Mouse (Mus musculus) large intestine, adult 2 months (tissue): ENCODE results near the gene Hoxd10. TPM values are rescaled to one million over a fixed set of nuclear protein-coding genes. Genes with fewer than 3 reads are reported as not detected.

ENCODE experiments used
- DNase-seq: peaks from one replicate; pipeline ENCODE4 v3.0.0-alpha.2; 2012; ENCODE audit warnings: low read depth, low spot score
- WGBS: fragments of 180-500 bp; shearing (Covaris S2); methylation state at CpG from one replicate; pipeline ENCODE4 v1.1.7; 2018; 5-methylcytosine and 5-hydroxymethylcytosine counted together
- polyA plus RNA-seq: library from polyadenylated mRNA; depleted of rRNA; stranded (reverse); fragments of >200 nt; gene quantifications from 2 replicates; pipeline ENCODE4 v1.2.3, GENCODE M21; 2012

Gene Hoxd10
- polyA plus RNA-seq, 1 experiment = not detected

DNA sequence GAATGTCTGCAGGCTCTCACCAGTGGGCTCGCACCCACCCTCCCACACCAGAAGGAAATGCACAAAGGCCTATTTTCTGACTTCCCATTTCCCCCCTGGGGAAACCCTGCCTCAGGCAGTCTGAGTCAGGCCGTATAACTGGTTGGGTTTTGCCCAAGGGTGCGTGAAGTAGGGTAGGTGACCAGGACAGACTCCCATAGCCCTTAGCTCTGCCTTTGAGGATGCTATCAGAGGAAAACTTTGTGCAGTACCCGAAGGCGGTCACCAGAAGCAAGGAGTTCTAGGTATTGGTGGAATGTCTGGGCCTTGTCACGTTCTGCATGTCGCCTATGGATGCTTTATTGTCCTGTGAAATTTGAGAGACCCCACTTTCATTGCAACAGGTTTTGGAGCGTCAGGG is 31.2 kb downstream of the Hoxd10 start:
- no peak for DNase-seq
- 69% methylated on average over 8 of the region's 8 CpGs for WGBS

DNA sequence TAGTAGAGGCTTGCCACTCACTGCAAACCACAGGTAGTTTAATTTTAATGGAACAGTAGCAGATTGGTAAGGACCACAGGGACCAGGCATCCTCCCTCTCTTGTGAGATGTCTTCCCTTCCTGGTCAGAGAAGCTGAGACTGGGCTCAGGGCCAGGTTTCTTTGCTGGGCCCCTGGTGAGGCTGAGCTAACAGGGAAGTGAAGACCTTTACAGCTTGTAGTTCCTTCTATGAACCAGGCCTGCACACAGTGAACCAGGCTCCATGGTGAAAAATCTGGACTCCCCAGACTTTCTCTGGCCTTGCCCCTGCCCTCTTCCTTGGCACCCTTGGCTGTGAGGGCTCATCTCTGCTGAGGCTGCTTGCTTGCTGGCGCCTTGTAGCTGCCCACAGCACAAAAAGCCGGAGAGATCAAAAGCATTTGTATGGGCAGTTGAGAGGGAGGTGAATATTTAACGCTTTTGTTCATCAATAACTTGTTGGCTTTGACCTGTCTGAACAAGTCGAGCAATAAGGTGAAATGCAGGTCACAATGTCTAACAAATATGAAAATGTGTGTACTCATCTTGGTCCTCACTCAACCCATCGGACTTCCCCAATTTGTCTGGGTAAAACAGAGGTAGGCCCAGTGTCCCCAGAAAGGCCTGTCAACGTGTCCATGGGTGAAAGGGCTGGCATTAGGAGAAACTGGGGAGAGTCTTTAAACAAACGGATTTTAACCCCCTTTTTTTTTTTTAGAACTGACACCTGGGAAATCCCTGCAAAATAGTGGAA is 32.7 kb downstream of the Hoxd10 start:
- 51% methylated on average over 7 of the region's 7 CpGs for WGBS
- DNase-seq = no peak

DNA sequence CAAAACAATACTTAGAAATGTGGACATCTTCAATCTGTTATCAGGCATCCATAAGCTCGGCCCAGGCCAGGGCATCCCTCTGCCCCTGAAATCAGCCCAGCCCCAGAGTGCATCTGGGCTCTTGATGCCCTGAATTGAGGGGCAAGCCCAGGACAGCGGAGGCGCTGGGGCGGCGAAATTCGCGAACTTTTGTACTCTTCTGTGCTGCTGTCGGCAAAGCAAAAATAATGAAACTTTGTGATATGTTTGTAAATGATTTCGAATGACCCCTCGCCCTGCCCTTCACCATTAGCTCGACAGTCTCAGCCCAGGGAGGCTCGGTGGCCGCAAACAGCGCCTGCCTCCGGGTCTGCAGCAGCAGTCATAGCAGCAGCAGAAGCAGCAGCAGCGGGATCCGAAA is 33.4 kb downstream of the Hoxd10 start:
- 78% methylated on average over 17 of the region's 17 CpGs for WGBS
- DNase-seq = no peak

DNA sequence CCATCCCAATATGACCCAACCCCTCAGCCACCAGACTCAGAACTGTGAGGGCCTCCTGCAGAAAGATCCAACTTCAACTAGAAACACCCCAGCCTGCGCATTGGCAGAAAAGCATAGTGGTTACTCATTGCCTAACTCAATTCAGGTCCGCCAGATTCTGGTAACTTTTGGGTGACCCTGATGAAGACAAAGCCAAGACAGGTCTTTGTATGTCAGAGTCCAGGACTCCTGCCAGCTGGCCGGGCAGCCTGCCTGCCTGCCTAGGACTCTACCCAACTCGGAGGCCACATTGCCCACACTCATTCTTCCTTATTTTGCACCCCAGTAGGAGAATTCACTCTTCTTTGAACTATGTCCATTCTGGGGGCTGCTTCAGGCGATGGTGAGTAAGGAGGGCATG is 34.8 kb downstream of the Hoxd10 start, which contains the start of gene Gm28230:
Gm28230 (plus strand) TSS at position 178 of the 400 bp plus-strand sequence.
- no peak for DNase-seq
- WGBS = 68% methylated on average over 5 of the region's 5 CpGs

DNA sequence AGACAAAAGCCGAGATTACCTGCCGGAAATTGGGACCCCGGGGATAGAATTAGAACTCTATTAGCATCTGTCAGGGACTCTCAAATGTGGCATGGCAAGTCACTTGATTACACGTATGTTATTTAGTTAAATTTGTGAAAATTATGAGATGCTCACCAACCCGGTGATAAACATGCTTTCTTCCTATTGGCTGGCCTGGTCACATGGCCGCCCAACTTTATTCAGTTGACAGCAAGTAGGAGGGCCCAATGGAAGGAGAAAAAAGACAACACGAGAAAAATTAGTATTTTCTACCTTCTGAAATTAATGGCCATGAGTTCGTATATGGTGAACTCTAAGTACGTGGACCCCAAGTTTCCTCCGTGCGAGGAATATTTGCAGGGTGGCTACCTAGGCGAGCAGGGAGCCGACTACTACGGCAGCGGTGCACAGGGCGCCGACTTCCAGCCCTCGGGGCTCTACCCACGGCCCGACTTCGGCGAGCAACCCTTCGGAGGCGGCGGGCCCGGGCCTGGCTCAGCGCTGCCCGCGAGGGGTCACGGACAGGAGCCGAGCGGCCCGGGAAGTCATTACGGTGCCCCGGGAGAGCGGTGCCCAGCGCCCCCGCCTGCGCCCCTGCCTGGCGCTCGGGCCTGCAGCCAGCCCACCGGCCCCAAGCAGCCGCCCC is 35.4 kb downstream of the Hoxd10 start:
- no peak for DNase-seq
- 53% methylated on average over 43 of the region's 43 CpGs for WGBS

DNA sequence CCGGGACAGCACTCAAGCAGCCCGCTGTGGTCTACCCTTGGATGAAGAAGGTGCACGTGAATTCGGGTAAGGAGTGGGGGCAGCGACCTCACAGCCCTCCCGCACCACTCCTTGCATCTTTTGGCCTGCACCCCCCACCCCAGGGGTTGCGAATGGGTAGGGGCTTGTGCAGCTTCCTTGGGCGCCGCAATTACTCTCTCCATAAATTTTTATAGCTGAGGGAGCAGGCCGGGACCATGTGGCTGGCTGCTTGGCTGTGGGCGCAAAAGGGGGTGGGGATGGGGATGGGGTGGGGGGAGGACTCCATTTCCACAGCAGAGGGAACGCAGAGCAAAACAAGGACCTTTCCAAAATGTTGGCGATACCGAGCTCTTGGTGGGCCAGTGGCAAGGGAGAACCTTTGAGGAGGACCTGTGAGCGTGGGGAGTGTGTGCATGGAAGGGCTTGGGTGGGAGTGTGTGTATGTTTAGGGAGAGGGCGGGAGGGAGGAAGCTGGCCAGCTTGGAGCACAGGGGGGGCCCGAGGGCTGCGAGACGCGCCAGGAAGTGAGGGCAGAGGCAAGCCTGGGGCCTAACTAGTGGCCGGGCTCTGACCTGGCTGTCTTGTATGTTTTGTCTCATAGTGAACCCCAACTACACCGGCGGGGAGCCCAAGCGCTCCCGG is 36.0 kb downstream of the Hoxd10 start:
- 41% methylated on average over 25 of the region's 25 CpGs for WGBS
- DNase-seq = no peak

DNA sequence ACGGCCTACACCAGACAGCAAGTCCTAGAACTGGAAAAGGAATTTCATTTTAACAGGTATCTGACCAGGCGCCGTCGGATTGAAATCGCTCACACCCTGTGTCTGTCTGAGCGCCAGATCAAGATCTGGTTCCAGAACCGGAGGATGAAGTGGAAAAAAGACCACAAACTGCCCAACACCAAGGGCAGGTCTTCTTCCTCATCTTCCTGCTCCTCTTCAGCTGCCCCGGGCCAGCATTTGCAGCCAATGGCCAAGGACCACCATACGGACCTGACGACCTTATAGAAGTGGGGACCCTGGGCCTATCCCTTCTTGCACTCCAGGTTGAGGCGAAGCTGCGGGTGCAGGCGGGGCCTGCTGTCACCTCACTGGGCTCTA is 36.6 kb downstream of the Hoxd10 start:
- DNase-seq = no peak
- WGBS = 68% methylated on average over 13 of the region's 13 CpGs

DNA sequence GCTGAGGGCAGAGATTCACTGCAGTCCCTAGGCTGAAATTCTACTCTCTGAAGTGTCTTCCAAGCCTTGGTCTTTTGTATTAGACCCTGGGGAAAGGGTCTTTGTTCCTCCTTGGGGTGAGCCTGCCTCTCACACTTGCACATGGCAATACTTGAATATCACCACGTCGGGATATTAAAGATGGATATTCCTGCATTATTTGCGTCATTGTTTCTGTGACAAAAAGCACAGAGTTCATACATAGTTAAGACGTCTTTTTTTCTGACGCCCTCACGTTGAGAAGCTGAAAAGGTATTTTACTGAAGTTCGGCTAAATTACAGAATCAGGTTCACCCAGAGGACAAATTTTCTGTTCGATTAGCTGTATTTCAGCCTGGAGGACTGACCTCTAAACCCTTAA is 38.6 kb downstream of the Hoxd10 start:
- DNase-seq = no peak
- 71% methylated on average over 8 of the region's 8 CpGs for WGBS

DNA sequence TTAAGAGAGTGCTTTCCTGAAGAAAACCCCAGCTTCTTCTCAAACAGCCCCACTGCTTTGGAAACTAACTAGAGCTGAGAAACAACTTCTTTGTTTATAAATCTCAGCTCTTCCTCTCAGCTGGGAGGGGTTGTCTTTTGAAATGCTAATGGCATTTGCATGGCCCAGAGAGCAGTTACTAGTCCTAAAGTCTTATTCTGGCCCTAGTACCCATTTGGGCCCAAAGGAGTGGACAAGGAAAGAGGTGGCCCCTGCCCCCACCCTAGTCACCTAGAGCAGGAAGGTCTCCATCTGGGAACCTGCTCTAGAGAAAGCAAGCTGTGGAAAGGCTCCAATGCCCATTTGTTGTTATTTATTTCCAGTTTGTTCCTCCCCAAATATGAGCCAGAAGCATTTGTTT is 39.3 kb downstream of the Hoxd10 start:
- no peak for DNase-seq

DNA sequence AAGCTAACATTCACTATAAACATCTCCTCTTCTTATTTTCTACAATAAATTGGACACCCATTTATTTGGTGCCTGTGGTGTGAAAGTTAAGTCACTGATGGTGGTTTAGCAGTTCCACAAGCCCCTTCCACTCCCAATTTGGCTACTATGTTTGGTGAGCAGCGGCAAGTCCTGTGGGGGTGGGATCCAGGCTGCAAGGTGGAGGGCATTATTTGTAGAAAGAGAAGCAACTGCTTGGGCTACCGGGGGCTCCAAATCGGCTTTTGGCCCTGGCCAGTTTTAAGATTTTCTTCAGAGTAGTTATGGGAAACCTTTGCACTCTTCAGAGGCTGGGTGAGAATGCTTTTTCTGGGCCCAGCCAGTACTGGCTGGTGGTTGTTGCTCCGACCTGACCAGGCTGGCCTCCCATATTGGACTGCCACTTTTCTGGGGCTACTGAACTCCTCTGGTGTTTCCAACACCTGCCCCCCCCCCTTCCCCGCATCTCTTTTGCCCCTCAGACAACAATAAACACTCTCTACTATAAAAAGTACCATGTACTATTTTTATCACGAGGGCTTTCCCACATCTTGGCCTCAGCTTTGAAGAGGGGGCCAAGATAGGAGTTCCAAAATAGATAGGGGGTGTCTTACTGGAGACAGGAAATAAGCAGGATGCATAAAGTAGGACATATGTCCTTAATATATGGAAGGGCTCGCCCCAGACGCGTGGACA is 40.2 kb downstream of the Hoxd10 start:
- WGBS = 42% methylated on average over 9 of the region's 9 CpGs
- DNase-seq = no peak

DNA sequence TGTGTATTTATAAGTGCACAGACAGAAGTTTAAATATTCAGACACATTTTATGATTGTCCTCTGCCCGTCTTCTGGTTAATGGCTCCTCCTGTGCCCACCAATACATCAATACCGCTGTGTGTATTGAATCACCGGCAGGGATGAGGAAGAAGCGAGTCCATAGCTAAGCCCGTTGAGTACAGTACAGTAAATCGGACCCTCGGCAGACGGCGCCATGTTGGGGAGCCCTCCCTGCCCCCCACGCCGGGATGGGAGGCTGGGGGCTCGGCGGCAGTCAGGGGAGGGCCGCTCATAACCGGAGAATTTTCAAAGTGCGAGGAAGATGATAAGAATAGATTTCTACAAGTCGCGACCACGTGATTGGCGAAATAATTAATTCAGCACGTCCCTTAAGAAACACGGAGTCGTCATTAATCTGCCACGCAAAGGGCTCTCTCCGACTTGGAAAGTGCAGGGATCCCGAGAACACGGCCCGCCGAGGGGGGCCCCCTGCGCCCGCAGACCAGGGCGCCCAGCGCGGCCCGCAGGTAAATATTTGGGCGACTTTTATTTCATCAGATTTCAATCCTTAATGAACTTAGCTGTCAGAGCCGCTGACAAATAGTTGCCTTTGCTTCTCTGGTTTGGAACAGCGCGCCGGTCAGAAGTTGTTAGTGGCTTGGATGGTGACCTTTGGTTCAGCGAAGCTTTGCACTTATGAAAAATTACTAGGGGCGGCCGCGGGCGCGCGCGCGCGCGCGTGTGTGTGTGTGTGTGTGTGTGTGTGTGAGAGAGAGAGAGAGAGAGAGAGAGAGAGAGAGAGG is 41.0 kb downstream of the Hoxd10 start:
- no peak for DNase-seq
- WGBS = 14% methylated on average over 52 of the region's 52 CpGs

DNA sequence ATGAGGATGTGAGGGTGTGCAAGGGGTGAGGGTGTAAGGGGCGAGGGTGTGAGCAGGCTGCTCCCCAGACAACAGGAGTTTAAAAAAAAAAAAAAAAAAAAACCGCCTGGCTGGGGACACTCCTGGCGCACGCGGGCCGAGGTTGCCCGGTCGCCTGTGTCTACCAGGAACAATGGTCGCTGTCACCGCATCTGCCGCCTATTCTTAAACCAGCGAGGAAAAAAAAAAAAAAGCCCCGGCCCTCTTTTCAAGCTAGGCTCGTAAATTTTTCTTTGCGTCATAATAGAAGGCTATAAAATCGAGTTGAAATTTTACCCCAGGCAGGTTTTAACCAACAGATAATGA is 41.6 kb downstream of the Hoxd10 start:
- WGBS = 15% methylated on average over 16 of the region's 16 CpGs
- no peak for DNase-seq

DNA sequence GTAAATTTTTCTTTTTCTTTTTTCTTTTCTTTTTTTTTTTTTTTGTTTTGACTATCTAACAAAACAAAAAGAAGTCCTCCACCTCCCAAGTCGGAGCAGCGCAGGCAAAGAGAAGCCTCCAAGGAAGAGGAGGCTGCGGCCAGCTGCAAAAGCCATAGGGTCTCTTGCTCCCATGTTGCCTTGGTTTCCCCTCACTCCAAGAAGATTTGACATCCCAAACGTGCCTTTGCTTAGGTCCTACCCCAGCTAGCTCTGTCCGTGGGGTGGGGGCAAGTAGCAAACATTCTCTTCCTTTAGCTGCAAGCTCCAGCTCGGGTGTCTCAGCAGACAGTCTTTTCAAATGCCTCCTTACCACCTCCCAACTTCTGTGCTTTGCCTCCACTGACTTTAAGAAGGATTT is 42.0 kb downstream of the Hoxd10 start:
- DNase-seq = no peak
- 22% methylated on average over 6 of the region's 6 CpGs for WGBS

DNA sequence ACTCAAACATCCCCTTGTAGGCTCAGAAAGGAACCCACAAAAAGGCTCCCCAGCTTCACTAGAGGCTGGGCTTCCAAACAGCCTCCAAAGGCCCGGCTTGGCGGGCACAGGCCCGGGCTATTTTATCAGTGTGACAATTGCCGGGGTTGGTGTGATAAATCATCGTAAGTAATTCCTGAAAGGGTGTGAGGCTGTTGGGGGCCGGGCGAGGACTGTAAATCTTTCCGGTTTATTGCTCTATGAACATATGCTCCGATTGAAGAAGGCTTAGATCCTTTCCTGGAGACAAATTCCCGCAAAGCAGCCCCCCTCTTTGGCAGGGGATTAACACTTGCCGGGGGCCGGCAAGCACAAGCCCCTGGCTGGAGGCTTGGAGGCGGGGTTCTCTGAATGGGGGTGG is 42.7 kb downstream of the Hoxd10 start:
- DNase-seq = no peak

DNA sequence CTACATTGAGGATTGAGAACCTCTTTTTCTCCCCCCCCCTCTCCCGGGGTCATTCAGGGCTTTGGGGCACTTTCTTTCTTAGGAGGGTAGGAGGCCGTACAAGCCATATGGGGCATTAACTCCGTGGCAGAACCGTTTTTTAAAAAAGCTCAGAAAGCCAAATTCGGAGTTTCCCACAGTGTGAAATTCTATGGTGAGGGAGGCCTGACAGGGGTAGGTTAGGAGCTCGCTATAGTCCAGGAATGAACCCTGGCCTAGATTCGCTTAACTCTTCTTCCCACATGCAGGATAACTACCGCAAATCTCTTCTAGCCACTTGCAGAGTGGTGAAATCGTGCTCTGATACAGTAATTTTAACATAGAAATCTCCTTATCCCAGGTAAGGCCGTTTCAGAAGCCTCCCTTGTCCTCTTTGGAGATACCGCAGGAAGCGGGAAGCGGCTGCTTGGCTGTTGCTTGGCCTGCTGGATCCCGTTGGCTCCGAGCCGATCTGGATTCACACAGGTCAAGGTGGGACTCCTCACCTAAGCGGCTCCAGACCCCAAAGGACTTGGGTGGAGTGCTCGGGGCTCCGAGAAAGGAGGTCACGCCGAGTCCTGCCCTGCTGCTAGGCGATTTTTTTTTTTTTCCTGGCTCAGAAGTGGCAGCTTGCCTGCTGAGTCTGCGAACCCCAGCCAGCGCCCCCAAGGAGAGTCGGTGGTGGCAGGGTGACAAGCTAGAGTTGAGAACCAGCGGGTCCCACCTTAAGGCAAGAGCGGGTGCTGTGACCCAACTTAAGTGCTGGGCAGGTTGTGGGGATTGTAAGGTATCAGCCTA is 43.5 kb downstream of the Hoxd10 start:
- DNase-seq = no peak
- WGBS = 54% methylated on average over 27 of the region's 27 CpGs

More for the DNA sequence above, 42.7 kb downstream of the Hoxd10 start:
- 10% methylated on average over 13 of the region's 13 CpGs for WGBS

DNA sequence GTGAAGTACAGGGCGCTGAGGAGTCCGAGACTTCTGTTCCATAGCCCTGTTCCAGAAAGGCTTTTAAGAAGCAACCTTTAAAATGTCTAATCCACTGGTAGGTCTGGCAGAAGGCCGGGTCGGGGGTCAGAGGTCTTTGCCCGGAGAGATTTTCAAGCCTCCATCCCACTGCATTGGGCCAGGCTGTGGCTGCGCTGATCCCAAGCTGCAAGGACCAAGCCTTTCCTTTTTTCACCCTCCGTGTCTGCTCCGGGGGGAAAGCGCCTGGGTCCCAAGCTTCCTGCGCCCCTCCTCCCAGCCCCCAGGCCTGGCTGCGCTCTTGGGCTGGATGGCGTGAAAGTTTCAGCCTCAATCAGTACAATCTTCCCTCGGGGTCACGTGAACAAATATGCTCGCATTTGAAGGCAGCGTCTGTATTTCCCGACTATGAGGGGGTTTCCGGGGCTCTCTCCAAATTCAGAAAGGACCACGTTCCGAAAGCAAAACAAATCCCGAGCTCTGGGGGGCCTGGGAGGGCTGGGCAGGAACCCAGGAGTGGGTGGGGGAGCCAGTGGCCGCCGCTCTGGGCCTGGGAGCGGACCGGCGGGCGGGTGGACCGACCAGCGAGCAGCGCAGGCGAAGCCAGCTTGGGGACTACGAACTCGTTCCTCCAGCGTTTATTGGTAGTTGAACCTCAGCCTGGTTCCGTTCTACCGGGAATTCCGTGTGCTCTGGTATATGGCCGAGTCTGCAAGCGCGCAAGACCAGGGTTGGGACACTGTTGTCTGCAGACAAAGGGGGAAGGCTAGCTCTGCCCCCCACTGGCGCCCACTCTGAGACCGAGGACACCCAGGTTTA is 44.3 kb downstream of the Hoxd10 start:
- no peak for DNase-seq
- WGBS = 43% methylated on average over 42 of the region's 42 CpGs

DNA sequence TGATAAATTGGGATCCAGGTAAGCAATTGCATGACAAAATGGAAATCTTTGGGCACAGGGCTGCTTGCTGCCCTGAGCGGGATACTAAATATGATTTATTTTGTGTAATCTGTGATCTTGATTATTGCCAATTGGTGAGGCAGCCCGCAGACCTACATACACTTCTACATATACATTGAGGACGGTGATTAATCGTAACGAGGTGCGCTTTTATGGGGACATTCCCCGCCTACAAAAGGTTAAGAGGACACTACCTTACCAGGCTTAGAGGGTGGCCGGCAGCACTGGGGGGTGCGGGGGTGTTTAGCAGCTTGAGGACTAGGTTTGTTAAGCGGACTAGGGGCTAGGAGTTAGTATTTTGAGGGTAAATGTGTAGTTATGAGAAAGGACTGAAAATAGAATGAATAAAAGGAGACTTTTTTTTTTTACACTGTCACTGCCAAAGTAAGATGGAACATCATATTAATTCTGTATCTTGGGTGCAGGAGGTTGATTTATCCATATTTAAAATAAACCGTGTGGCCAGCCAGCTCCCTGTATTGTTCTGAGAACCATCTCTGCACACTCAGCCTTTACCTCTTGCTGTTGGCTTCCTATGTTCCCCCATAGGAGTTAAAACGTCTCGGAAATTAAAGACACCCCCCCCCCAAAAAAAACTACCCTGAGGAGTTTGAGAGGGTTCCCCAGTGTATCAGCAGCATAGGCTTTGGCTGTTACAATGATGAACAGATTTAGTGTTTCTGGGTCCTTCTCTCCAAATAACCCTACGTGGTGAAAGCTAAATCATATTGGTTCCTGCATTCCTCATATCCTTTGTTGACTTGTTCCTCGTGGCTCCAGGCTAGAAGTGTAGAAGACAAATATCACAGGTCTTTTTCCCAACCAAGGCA is 45.2 kb downstream of the Hoxd10 start:
- WGBS = 53% methylated on average over 15 of the region's 15 CpGs
- no peak for DNase-seq
